Mouse (Mus musculus) gastrocnemius, postnatal 14 days (tissue): ENCODE results near the gene Tmem156. TPM values are rescaled to one million over a fixed set of nuclear protein-coding genes. Genes with fewer than 3 reads are reported as not detected.

ENCODE experiments used
- DNase-seq: peaks from one replicate; pipeline ENCODE4 v3.0.0; 2021; ENCODE audit warnings: mixed read lengths
- intact Hi-C: fragments of 180-260 bp; cut with DNase I; formaldehyde crosslinking; loops from one replicate; pipeline ENCODE4 v1.15.1; 2025; ENCODE audit warnings: low total_unique reads
- total RNA-seq, 2 experiments: library from RNA; stranded (reverse); gene quantifications; 2 replicates each; pipeline ENCODE4 v1.2.3; 2021

Gene Tmem156
- total RNA-seq, 2 experiments from 2014 or later: not detected

DNA sequence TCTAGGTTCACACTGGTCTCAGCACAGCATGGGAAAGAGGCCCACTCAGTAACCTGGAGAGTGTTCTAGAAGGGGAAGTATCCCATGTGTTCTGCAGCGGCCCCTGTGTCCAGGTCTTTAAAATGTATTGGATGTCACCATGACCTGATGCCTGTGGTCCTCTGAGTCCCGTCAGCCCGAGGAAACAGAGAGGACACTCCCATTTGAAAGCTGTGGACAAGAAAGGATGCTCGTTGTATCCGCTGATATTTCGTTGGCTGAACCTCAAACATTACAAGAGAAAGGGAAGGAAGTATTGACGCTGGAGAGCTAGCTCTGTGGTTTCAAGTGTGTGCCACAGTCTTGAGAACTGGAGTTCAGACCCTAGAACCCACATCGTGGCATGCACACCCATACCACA, 72.8 kb downstream of the Tmem156 start:
- intact Hi-C loops: no loop called here
- DNase-seq: no peak

DNA sequence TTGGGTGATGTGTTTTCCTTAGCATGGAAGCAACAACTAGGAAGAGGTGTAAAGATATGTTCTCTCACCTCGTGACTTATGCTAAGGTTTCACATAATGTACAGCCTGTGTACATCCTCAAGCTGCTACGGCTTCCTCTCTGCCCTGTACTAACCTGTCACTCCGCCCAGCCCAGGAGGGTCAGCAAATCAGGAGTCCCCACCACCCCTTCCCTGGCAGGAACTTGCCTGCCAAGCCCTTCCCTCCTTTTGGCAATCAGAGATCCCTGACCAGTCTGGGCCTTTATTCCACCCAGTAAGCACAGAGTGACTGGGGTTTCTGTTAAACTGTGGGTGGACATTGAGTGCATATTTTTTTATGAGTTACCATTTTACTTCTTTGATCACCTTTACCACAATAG, 76.4 kb downstream of the Tmem156 start:
- intact Hi-C loops: no loop called here

DNA sequence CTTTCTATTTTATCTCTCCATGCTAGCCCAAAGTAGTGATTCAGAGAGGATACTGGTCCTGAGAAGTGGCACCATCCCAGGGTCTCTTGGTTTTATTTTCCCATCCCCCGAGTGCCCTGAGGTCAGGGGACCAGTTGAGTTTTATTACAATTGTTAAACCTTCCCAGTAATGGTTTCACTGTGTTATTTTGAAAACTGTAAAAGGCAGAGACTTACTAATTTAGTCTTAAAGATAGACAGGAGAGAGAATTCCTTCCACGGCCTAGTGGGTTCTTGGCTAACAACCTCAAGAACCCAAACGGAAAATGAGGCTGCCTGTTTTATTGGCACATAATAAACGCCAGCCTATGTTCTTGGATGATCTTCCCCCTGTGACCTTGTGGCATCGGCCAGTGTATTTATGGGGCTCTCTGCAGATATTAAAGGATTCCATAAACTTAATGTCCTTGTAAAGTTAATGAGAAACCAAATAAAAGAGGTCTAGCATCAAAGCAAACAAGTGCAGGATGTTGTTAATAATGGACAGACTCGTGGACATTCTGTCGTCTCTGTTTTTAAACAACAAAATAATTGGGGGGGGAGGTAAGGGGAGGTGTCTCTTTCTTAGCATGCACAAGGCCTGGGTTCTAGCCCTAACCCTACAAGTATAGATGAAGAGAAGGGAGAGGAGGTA, 79.9 kb downstream of the Tmem156 start:
- no peak for DNase-seq
- intact Hi-C loops: no loop called here

More for the DNA sequence above, 76.4 kb downstream of the Tmem156 start:
- DNase-seq: no peak

DNA sequence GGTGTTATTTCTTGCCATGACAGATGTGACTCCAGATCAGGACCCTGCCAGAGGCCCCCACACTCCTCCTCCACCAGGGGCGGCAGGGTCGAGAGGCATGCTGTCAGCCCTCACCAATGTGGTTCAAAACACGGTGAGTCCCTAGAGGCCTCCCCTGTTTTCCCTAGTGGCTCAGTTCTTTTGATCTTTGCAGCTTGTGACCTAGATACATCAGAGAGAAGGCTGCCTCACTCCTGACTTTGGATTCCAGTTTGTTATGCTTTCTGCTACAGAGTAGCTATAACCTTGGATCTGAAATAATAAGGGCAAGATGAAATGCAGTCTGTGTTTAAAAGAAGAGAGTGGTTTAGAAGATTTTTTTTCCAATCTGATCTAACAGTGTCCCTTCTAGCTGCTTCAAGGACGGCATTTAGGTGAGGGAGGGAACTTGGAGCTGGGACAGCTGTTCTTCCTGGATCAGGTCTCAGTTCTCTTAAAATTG, 85.9 kb downstream of the Tmem156 start:
- DNase-seq: no peak
- intact Hi-C loops: loop anchor here (10.0 kb wide), 2 partner anchors 209 to 239 kb away; no protein-coding TSS in a partner anchor

DNA sequence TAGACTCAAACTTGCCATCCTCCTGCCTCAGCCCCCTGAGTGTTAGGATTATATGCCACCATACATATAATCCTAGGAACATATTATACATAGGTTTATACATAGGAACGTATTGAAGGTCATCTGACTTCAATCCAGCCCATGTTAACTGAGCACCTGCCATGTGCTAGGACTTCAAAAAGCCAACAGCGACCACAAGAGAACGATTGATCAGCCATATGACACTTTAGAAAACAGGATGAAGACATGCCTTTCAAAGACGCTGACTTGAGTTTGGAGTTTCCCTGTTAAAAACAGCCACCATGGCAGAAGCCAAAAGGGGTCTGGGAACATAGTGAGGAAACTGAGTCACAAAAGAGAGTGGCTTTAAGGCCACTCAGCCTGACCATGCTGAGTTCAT, 86.7 kb downstream of the Tmem156 start:
- DNase-seq: no peak
- intact Hi-C loops: loop anchor here (10.0 kb wide), 2 partner anchors 210 to 240 kb away; no protein-coding TSS in a partner anchor

Other genes with a start within 250 kb of the Tmem156 start
- gene Tlr1, start 158.6 kb downstream of the Tmem156 start, total RNA-seq: under 1 TPM; 0.18 to 0.39 TPM
- 1 to 10 TPM; 1.4 to 1.9 TPM for gene Tlr6, start 132.0 kb downstream of the Tmem156 start, total RNA-seq
- 10 to 100 TPM; 20.2 to 31.6 TPM for gene Fam114a1, start 122.1 kb downstream of the Tmem156 start, total RNA-seq
- gene Klhl5, start 15.4 kb upstream of the Tmem156 start, total RNA-seq: 10 to 100 TPM in 1 of 2 experiments, 1 to 10 TPM in 1; 9.0 to 10.0 TPM
- 1 to 10 TPM; 2.0 to 2.2 TPM for gene Wdr19, start 107.6 kb upstream of the Tmem156 start, total RNA-seq
- 10 to 100 TPM; 15.7 to 17.4 TPM for gene Rfc1, start 243.5 kb upstream of the Tmem156 start, total RNA-seq